Mouse (Mus musculus) embryonic fibroblast, embryonic 13.5 days (primary cell): ENCODE measurements around the gene Treml1.

Experiments used
- CTCF ChIP-seq: IDR thresholded peaks from 2 replicates; pipeline ENCODE4 v1.5.1; 2011; ENCODE audit warnings: mild to moderate bottlenecking, control low read depth, low read length, moderate library complexity, borderline replicate concordance; ENCODE audit not compliant: insufficient read depth
- POLR2A ChIP-seq: IDR thresholded peaks from 2 replicates; pipeline ENCODE4 v1.6.1; 2011; ENCODE audit warnings: low read depth, mild to moderate bottlenecking, control low read depth, low read length, moderate library complexity

GRCm38 (mm10) chr17:48362346-48362745 is 2.6 kb downstream of the Treml1 start:
- TF ChIP-seq POLR2A (no peak), CTCF (no peak)
